Mouse (Mus musculus) thymus, adult 2 months (tissue): ENCODE measurements around the gene Ttc7b. TPM values are rescaled to one million over a fixed set of nuclear protein-coding genes. Genes with fewer than 3 reads are reported as not detected.

Source experiments
- DNase-seq: peaks from one replicate; pipeline ENCODE4 v3.0.0; 2021
- H3K27ac ChIP-seq: fragments of 200-500 bp; 2 replicates; pipeline ENCODE4 v1.5.1; 2012; ENCODE audit warnings: low read length, control low read depth; ENCODE audit not compliant: control insufficient read depth, insufficient read depth
- H3K27me3 ChIP-seq: fragments of 200-500 bp; 2 replicates; pipeline ENCODE4 v1.6.1; 2012; ENCODE audit warnings: mild to moderate bottlenecking, low read length, moderate library complexity, mixed read lengths; ENCODE audit not compliant: control insufficient read depth, insufficient read depth
- H3K36me3 ChIP-seq: fragments of 200-500 bp; 2 replicates; pipeline ENCODE4 v1.6.1; 2012; ENCODE audit warnings: mild to moderate bottlenecking, low read length, moderate library complexity; ENCODE audit not compliant: control insufficient read depth, insufficient read depth
- H3K4me1 ChIP-seq: fragments of 200-500 bp; replicated peaks from 2 replicates; pipeline ENCODE4 v1.6.1; 2012; ENCODE audit warnings: low read length; ENCODE audit not compliant: control insufficient read depth, insufficient read depth
- H3K4me3 ChIP-seq: fragments of 200-500 bp; 2 replicates; pipeline ENCODE4 v1.5.1; 2012; ENCODE audit warnings: mild to moderate bottlenecking, low read length, control low read depth, moderate library complexity; ENCODE audit not compliant: control insufficient read depth, insufficient read depth
- CTCF ChIP-seq: fragments of 200-500 bp; IDR thresholded peaks from 2 replicates; pipeline ENCODE4 v1.5.1; 2012; ENCODE audit warnings: mild to moderate bottlenecking, control low read depth, low read length, moderate library complexity, borderline replicate concordance; ENCODE audit not compliant: control insufficient read depth, poor library complexity, insufficient read depth; ENCODE audit errors: extremely low read depth
- POLR2A ChIP-seq: fragments of 200-500 bp; IDR thresholded peaks from 2 replicates; pipeline ENCODE4 v1.6.1; 2012; ENCODE audit warnings: mild to moderate bottlenecking, low read length, control low read depth, moderate library complexity; ENCODE audit not compliant: control insufficient read depth, poor library complexity, insufficient read depth; ENCODE audit errors: extremely low read depth
- WGBS: fragments of 180-500 bp; shearing (Covaris S2); methylation state at CpG from one replicate; pipeline ENCODE4 v1.1.7; 2018; 5-methylcytosine and 5-hydroxymethylcytosine counted together
- polyA plus RNA-seq: library from polyadenylated mRNA; depleted of rRNA; stranded (reverse); fragments of >200 nt; gene quantifications from 2 replicates; pipeline ENCODE4 v1.2.3, GENCODE M21; 2012

Gene Ttc7b
- polyA plus RNA-seq, 1 experiment, result 43.1 TPM

GRCm38 (mm10) chr12:100420903-100421302, 99.7 kb downstream of the Ttc7b start:
- Histone ChIP-seq H3K27ac (no peak overlapping the region), H3K27me3 (no peaks in the 10 kb centered on the region), H3K4me3 (no peak overlapping the region), H3K4me1 (peaks cover 8% of the 10 kb centered on the region), H3K36me3 (no peaks in the 10 kb centered on the region)
- TF ChIP-seq POLR2A (no peak), CTCF (no peak)
- DNase-seq, result no peak
- 92% methylated on average over 6 of the region's 6 CpGs for WGBS

- no peak overlapping the region for H3K4me3 ChIP-seq
- TF ChIP-seq CTCF (no peak), POLR2A (no peak)
- peaks cover 2% of the 10 kb centered on the region for H3K4me1 ChIP-seq
- DNase-seq, result no peak
- H3K27me3 ChIP-seq, result no peaks in the 10 kb centered on the region
- no peak overlapping the region; the same call in 1 of the 2 replicates for H3K27ac ChIP-seq
- no peaks in the 10 kb centered on the region for H3K36me3 ChIP-seq
- WGBS, result 74% methylated on average over 9 of the region's 9 CpGs
Observed at GRCm38 (mm10) chr12:100419946-100420874, 100.4 kb downstream of the Ttc7b start.

GRCm38 (mm10) chr12:100415802-100416201, 104.8 kb downstream of the Ttc7b start:
- H3K27me3 ChIP-seq, result no peaks in the 10 kb centered on the region
- no peak for DNase-seq
- H3K36me3 ChIP-seq, result peaks cover 11% of the 10 kb centered on the region
- 86% methylated on average over 6 of the region's 6 CpGs for WGBS
- no peak overlapping the region for H3K27ac ChIP-seq
- no peak overlapping the region for H3K4me3 ChIP-seq
- TF ChIP-seq POLR2A, result no peak
- TF ChIP-seq CTCF, result no peak
- no peaks in the 10 kb centered on the region for H3K4me1 ChIP-seq

- peaks cover 11% of the 10 kb centered on the region for H3K36me3 ChIP-seq
- no peak overlapping the region for H3K27ac ChIP-seq
- H3K4me3 ChIP-seq, result no peak overlapping the region
- 96% methylated on average over 14 of the region's 14 CpGs for WGBS
- H3K4me1 ChIP-seq, result no peaks in the 10 kb centered on the region
- TF ChIP-seq POLR2A, result no peak
- no peak for TF ChIP-seq CTCF
- no peaks in the 10 kb centered on the region for H3K27me3 ChIP-seq
- DNase-seq, result no peak
Observed at GRCm38 (mm10) chr12:100414717-100415398, 105.8 kb downstream of the Ttc7b start.

GRCm38 (mm10) chr12:100408714-100409113, 111.9 kb downstream of the Ttc7b start:
- Histone ChIP-seq H3K27me3 (no peaks in the 10 kb centered on the region), H3K27ac (no peak overlapping the region), H3K4me1 (no peaks in the 10 kb centered on the region; the same call in 1 of the 2 replicates), H3K36me3 (peaks cover 3% of the 10 kb centered on the region; the same call in 1 of the 2 replicates), H3K4me3 (no peak overlapping the region)
- no peak for DNase-seq
- 92% methylated on average over 11 of the region's 11 CpGs for WGBS
- TF ChIP-seq POLR2A (no peak), CTCF (no peak)

- no peaks in the 10 kb centered on the region; the same call in 1 of the 2 replicates for H3K4me1 ChIP-seq
- WGBS, result 98% methylated on average over 8 of the region's 8 CpGs
Observed at GRCm38 (mm10) chr12:100408143-100408542, 112.5 kb downstream of the Ttc7b start.

More at GRCm38 (mm10) chr12:100408143-100408542, 112.5 kb downstream of the Ttc7b start:
- DNase-seq, result no peak
- H3K4me3 ChIP-seq, result no peak overlapping the region
- no peak for TF ChIP-seq POLR2A
- no peak for TF ChIP-seq CTCF
- no peaks in the 10 kb centered on the region for H3K27me3 ChIP-seq
- no peak overlapping the region for H3K27ac ChIP-seq
- H3K36me3 ChIP-seq, result no peaks in the 10 kb centered on the region
